Mouse (Mus musculus): ENCODE measurements around the gene Setd2. TPM values are rescaled to one million over a fixed set of nuclear protein-coding genes. Genes with fewer than 3 reads are reported as not detected.
A peak's percentile ranks its signal among the peaks of the same experiment; 100 is the strongest.

Setd2 gene
- polyA plus RNA-seq, 1 experiment: 69.0 TPM

DNA sequence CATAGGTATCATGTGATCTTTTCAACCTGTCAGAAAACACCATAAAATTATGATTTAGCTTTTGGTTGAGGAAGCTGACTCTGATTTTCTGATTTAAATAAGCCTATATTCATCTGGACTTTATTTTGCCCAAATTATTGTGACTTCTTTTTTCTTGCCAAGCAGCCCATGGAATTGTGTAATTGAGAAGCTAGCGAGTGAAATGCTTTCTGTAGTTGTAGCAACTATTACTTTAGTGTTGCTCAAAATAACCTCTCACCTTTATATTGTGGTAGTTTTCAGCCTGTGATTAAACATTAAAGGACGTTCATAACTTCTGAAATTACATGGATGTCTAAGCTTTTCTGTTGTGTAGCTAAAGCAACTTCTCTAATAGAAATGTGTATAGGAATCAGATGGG is 49.8 kb downstream of the Setd2 start:
- TF ChIP-seq CTCF (IDR thresholded peaks at IDR 0.05; ENCODE audit: borderline replicate concordance, insufficient read depth, low read depth, low read length) (no peak), POLR2A (IDR thresholded peaks at IDR 0.05; ENCODE audit: borderline replicate concordance, insufficient read depth, low read length) (no peak)
- no peak overlapping the region for H3K4me3 ChIP-seq (replicated peaks; ENCODE audit: insufficient read depth, low read depth, low read length)
- H3K4me1 ChIP-seq (ENCODE audit: control insufficient read depth, insufficient read depth, low read length): peaks cover 3% of the 10 kb centered on the region; the same call in 1 of the 2 replicates
- H3K27me3 ChIP-seq (ENCODE audit: control insufficient read depth, insufficient read depth, low read length): no peaks in the 10 kb centered on the region
- 89% methylated on average over 2 of the region's 2 CpGs for WGBS
- no peak overlapping the region for H3K27ac ChIP-seq (ENCODE audit: insufficient read depth, low read length)
- DNase-seq: no peak

DNA sequence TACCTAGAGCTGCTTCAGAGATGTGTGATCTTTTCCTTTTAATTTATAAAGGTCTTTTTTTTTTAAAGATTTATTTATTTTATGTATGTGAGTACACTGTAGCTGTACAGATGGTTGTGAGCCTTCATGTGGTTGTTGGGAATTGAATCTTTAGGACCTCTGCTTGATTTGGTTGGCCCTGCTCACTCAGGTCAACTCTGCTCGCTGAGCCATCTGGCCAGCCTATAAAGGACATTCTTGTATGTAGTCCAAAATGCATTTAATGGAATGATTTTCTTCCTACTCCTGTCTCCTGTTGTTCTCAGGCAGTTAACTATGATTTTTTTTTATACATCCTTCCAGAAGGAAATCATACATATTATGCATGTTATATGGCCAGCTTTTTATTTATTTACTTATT is 51.1 kb downstream of the Setd2 start:
- no peaks in the 10 kb centered on the region for H3K27me3 ChIP-seq (ENCODE audit: control insufficient read depth, insufficient read depth, low read length)
- no peak overlapping the region for H3K27ac ChIP-seq (ENCODE audit: insufficient read depth, low read length)
- peak; percentile 38 to 58 for DNase-seq
- H3K4me1 ChIP-seq (ENCODE audit: control insufficient read depth, insufficient read depth, low read length): peaks cover 3% of the 10 kb centered on the region; the same call in 1 of the 2 replicates
- 5% methylated on average over 1 of the region's 1 CpGs for WGBS
- no peak for TF ChIP-seq CTCF (IDR thresholded peaks at IDR 0.05; ENCODE audit: borderline replicate concordance, insufficient read depth, low read depth, low read length)
- no peak for TF ChIP-seq POLR2A (IDR thresholded peaks at IDR 0.05; ENCODE audit: borderline replicate concordance, insufficient read depth, low read length)
- no peak overlapping the region for H3K4me3 ChIP-seq (replicated peaks; ENCODE audit: insufficient read depth, low read depth, low read length)

DNA sequence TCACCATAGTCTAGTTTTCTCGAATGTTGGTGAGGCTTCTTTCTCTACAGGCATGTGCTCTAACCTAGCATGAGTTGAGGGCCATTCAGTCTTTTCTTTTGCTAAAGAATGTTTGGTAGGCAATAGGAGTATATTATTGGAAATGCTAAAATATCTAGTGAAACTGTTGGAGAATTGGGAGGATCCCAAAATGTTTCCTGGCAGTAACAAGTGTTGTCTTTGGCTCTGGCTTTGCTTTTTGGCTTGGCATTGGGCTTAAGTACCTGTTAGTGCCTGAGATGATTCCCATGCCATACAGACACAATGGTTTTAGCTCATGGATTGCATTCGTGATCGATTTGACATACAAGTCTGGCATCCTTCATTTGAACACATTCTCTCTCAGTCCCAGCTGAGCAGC is 79.1 kb downstream of the Setd2 start:
- Histone ChIP-seq H3K4me3 (replicated peaks; ENCODE audit: insufficient read depth, low read depth, low read length) (no peak overlapping the region), H3K4me1 (ENCODE audit: control insufficient read depth, insufficient read depth, low read length) (no peaks in the 10 kb centered on the region; the same call in 1 of the 2 replicates), H3K27ac (ENCODE audit: insufficient read depth, low read length) (no peak overlapping the region), H3K27me3 (ENCODE audit: control insufficient read depth, insufficient read depth, low read length) (no peaks in the 10 kb centered on the region)
- no peak for TF ChIP-seq POLR2A (IDR thresholded peaks at IDR 0.05; ENCODE audit: borderline replicate concordance, insufficient read depth, low read length)
- TF ChIP-seq CTCF (IDR thresholded peaks at IDR 0.05; ENCODE audit: borderline replicate concordance, insufficient read depth, low read depth, low read length): no peak
- DNase-seq: no peak
- 61% methylated on average over 3 of the region's 3 CpGs for WGBS

DNA sequence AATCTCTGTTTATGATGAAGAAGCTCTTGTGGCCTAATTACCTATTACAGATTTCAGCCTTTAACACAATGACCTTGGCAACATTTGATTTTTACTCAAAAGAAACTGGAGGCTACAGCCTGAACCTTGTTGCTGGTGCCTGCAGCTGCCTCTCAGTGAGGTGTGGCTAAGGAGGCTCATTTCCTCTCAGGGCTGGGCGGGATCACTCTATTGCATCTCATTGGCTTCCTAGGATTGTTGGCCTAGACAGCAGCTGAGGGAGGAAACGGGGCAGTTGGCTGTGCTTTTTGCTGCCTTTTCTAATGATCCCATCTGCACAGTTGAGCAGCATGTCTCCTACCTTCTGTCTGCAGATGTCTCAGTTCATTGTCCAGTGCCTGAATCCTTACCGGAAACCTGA is 84.7 kb downstream of the Setd2 start:
- Histone ChIP-seq H3K4me1 (ENCODE audit: control insufficient read depth, insufficient read depth, low read length) (no peaks in the 10 kb centered on the region), H3K4me3 (replicated peaks; ENCODE audit: insufficient read depth, low read depth, low read length) (no peak overlapping the region), H3K27me3 (ENCODE audit: control insufficient read depth, insufficient read depth, low read length) (no peaks in the 10 kb centered on the region), H3K27ac (ENCODE audit: insufficient read depth, low read length) (no peak overlapping the region)
- DNase-seq: no peak
- TF ChIP-seq POLR2A (IDR thresholded peaks at IDR 0.05; ENCODE audit: borderline replicate concordance, insufficient read depth, low read length) (no peak), CTCF (IDR thresholded peaks at IDR 0.05; ENCODE audit: borderline replicate concordance, insufficient read depth, low read depth, low read length) (no peak)
- 61% methylated on average over 3 of the region's 3 CpGs for WGBS

DNA sequence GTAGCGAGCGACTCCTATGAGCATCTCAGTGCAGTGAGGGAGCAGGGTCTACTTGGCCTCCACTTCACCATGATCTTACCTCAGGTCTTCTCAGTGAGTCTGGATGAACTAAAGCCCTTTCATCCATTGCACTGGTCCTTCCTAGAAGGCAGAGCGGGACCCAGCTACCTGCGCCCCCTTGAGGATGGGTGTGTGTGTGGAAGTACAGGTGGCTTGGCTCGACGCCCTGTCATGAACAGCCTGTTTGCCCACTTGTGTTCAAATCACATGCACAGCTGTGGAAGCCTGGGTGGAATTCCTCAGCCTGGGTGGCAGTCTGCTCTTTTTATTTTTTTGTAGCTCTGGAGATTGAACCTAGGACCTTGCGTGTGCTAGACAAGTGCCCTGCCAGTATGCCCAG is 87.8 kb downstream of the Setd2 start:
- TF ChIP-seq CTCF (IDR thresholded peaks at IDR 0.05; ENCODE audit: borderline replicate concordance, insufficient read depth, low read depth, low read length): no peak
- no peak for TF ChIP-seq POLR2A (IDR thresholded peaks at IDR 0.05; ENCODE audit: borderline replicate concordance, insufficient read depth, low read length)
- WGBS: 82% methylated on average over 7 of the region's 7 CpGs
- Histone ChIP-seq H3K4me1 (ENCODE audit: control insufficient read depth, insufficient read depth, low read length) (peaks cover under 1% of the 10 kb centered on the region; the same call in 1 of the 2 replicates), H3K4me3 (replicated peaks; ENCODE audit: insufficient read depth, low read depth, low read length) (no peak overlapping the region), H3K27me3 (ENCODE audit: control insufficient read depth, insufficient read depth, low read length) (no peaks in the 10 kb centered on the region), H3K27ac (ENCODE audit: insufficient read depth, low read length) (no peak overlapping the region)
- no peak for DNase-seq

DNA sequence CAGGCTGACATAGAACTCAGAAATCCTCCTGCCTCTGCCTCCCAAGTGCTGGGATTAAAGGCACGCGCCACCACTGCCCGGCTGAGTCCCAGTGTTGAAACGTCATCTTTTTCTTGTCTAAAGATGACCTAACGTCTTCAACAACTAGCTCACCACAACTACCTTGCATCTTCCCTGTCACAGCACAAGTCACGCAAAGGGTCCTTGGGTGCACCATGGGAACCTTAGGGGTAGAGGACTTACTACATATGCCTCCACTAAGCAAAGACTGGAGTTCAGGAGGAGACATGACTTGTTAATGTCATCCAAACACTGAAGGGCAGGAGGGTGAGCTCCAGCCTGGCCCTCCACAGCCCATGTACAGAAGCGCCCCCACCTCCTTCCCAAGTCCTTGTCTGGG is 88.3 kb downstream of the Setd2 start:
- no peak for DNase-seq
- Histone ChIP-seq H3K27me3 (ENCODE audit: control insufficient read depth, insufficient read depth, low read length) (no peaks in the 10 kb centered on the region), H3K4me3 (replicated peaks; ENCODE audit: insufficient read depth, low read depth, low read length) (no peak overlapping the region), H3K4me1 (ENCODE audit: control insufficient read depth, insufficient read depth, low read length) (peaks cover 3% of the 10 kb centered on the region; the same call in 1 of the 2 replicates), H3K27ac (ENCODE audit: insufficient read depth, low read length) (no peak overlapping the region)
- 95% methylated on average over 7 of the region's 7 CpGs for WGBS
- no peak for TF ChIP-seq CTCF (IDR thresholded peaks at IDR 0.05; ENCODE audit: borderline replicate concordance, insufficient read depth, low read depth, low read length)
- TF ChIP-seq POLR2A (IDR thresholded peaks at IDR 0.05; ENCODE audit: borderline replicate concordance, insufficient read depth, low read length): no peak

DNA sequence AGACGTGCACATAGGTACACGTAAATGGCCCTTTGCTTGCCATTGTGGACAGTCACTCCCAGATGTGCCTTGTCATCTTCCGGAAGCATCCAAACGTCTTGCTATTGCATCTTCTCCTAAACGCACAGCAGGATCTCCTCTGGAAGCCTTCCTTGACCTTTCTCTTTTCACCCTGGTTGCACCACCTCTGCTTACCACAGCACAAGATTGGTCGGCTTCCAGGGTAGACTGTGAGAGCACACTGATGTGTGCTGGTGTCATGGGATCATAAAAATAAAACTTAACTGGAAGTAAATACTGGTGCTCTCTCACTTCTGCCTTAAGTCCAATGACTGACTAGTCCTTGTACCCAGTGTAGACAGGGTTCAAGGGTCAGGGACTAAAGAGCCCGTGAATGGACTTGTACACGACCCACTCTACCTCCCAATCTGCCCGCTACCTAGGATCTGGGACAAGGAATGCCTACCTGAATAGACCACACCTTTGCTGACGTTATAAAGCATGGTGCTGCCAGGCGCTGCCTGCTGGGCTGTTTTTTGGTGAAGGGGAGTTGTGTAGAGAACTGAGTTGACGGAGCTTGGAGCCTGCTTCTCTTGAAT is 90.3 kb downstream of the Setd2 start:
- WGBS: 82% methylated on average over 12 of the region's 12 CpGs

DNA sequence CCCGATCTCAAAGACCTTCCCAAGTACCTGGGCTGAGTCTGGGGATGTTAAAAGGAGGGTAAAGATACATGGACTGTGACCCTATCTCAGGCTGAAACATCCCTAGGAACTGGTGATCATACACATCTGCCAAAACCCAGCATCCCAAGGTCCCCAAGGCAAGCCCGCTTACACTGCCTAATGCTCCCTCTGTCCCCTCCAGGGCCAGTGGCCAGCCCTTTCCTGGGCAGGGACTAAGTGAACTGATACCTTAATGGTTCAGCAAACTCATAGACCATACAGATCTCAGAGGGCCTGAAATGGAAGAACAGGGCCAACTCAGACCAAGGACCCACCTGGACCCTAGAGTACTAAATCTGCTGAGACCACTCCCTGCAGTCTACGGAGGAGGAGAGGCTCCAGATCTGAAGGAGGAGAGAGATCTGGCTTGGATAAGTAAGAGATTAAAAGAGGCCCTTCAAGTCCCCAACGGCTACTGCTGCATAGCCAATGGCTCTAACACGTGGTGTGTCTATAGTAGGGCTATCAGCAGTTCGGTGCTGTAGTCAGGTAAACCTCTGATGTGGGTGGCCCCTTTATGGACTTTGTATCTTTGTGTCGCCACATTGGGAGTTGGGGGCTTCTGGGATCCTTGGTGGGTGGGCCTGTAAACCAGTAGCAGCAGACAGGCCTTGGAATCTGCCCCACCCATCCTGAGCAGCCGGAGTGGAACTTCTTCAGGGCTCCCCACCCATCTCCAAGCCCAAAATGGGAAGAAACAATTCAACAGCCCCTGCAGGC is 91.2 kb downstream of the Setd2 start:
- Histone ChIP-seq H3K27ac (ENCODE audit: insufficient read depth, low read length) (no peak overlapping the region), H3K27me3 (ENCODE audit: control insufficient read depth, insufficient read depth, low read length) (no peaks in the 10 kb centered on the region), H3K4me3 (replicated peaks; ENCODE audit: insufficient read depth, low read depth, low read length) (peak overlapping the region; percentile 85), H3K4me1 (ENCODE audit: control insufficient read depth, insufficient read depth, low read length) (peaks cover 3% of the 10 kb centered on the region; the same call in 1 of the 2 replicates)
- no peak for DNase-seq
- TF ChIP-seq CTCF (IDR thresholded peaks at IDR 0.05; ENCODE audit: borderline replicate concordance, insufficient read depth, low read depth, low read length): no peak
- TF ChIP-seq POLR2A (IDR thresholded peaks at IDR 0.05; ENCODE audit: borderline replicate concordance, insufficient read depth, low read length): no peak
- WGBS: 58% methylated on average over 8 of the region's 8 CpGs

More for the DNA sequence above, 90.3 kb downstream of the Setd2 start:
- TF ChIP-seq POLR2A (IDR thresholded peaks at IDR 0.05; ENCODE audit: borderline replicate concordance, insufficient read depth, low read length) (no peak), CTCF (IDR thresholded peaks at IDR 0.05; ENCODE audit: borderline replicate concordance, insufficient read depth, low read depth, low read length) (no peak)
- no peak for DNase-seq
- no peak overlapping the region for H3K27ac ChIP-seq (ENCODE audit: insufficient read depth, low read length)
- no peaks in the 10 kb centered on the region for H3K27me3 ChIP-seq (ENCODE audit: control insufficient read depth, insufficient read depth, low read length)
- H3K4me3 ChIP-seq (replicated peaks; ENCODE audit: insufficient read depth, low read depth, low read length): no peak overlapping the region
- H3K4me1 ChIP-seq (ENCODE audit: control insufficient read depth, insufficient read depth, low read length): peaks cover 3% of the 10 kb centered on the region; the same call in 1 of the 2 replicates
